Mouse (Mus musculus): ENCODE data around the gene 1190005I06Rik. TPM values are rescaled to one million over a fixed set of nuclear protein-coding genes. Genes with fewer than 3 reads are reported as not detected.
"Not testable (repeated sequence)": the region's sequence is repeated elsewhere in the genome, so short reads cannot be mapped to it uniquely, and the experiment has no call there.

Gene 1190005I06Rik
- polyA plus RNA-seq, 1 experiment from 2014 or later = 1.6 TPM

GRCm38 (mm10) chr8:120685591-120685990, 38.2 kb upstream of the 1190005I06Rik start:
- Histone ChIP-seq H3K4me3 (ENCODE audit: low read depth, low read length) (no peak overlapping the region), H3K4me2 (ENCODE audit: low read length) (no peak overlapping the region), H3K27me3 (replicated peaks; ENCODE audit: control insufficient read depth, insufficient read depth, low read length) (no peaks in the 10 kb centered on the region), H3K9me3 (ENCODE audit: control insufficient read depth, low read length) (no peaks in the 10 kb centered on the region), H3K9ac (ENCODE audit: low read length) (no peak overlapping the region), H3K36me3 (ENCODE audit: control insufficient read depth, insufficient read depth, low read length) (no peaks in the 10 kb centered on the region), H3K27ac (ENCODE audit: low read depth) (peak overlapping the region; percentile 72), H3K4me1 (replicated peaks; ENCODE audit: control insufficient read depth, insufficient read depth, low read length) (peaks cover 25% of the 10 kb centered on the region)
- ATAC-seq (replicated peaks; ENCODE audit: low FRiP score, low TSS enrichment, low read depth) (no peak), DNase-seq (ENCODE audit: low spot score) (no peak)
- 73% methylated on average over 8 of the region's 8 CpGs for WGBS

- H3K4me3 ChIP-seq (ENCODE audit: low read depth, low read length) = no peak overlapping the region
- peak overlapping the region; percentile 72 for H3K27ac ChIP-seq (ENCODE audit: low read depth)
- no peaks in the 10 kb centered on the region for H3K36me3 ChIP-seq (ENCODE audit: control insufficient read depth, insufficient read depth, low read length)
- no peak overlapping the region for H3K4me2 ChIP-seq (ENCODE audit: low read length)
- no peak overlapping the region for H3K9ac ChIP-seq (ENCODE audit: low read length)
- no peaks in the 10 kb centered on the region for H3K27me3 ChIP-seq (replicated peaks; ENCODE audit: control insufficient read depth, insufficient read depth, low read length)
- DNase-seq (ENCODE audit: low spot score) (peak; percentile 61), ATAC-seq (replicated peaks; ENCODE audit: low FRiP score, low TSS enrichment, low read depth) (0 out of 2 replicates have a peak, but pooled peaks have one; percentile 25)
- H3K9me3 ChIP-seq (ENCODE audit: control insufficient read depth, low read length) = no peaks in the 10 kb centered on the region
- WGBS = 36% methylated on average over 5 of the region's 5 CpGs
- H3K4me1 ChIP-seq (replicated peaks; ENCODE audit: control insufficient read depth, insufficient read depth, low read length) = peaks cover 25% of the 10 kb centered on the region
Observed at GRCm38 (mm10) chr8:120685097-120685496, 37.7 kb upstream of the 1190005I06Rik start.

GRCm38 (mm10) chr8:120684082-120684481, 36.6 kb upstream of the 1190005I06Rik start:
- ATAC-seq (replicated peaks; ENCODE audit: low FRiP score, low TSS enrichment, low read depth) = no peak
- no peaks in the 10 kb centered on the region for H3K27me3 ChIP-seq (replicated peaks; ENCODE audit: control insufficient read depth, insufficient read depth, low read length)
- no peak for DNase-seq (ENCODE audit: low spot score)
- no peaks in the 10 kb centered on the region for H3K36me3 ChIP-seq (ENCODE audit: control insufficient read depth, insufficient read depth, low read length)
- no peak overlapping the region for H3K27ac ChIP-seq (ENCODE audit: low read depth)
- H3K4me3 ChIP-seq (ENCODE audit: low read depth, low read length) = no peak overlapping the region
- no peak overlapping the region for H3K9ac ChIP-seq (ENCODE audit: low read length)
- WGBS = 58% methylated on average over 5 of the region's 5 CpGs
- peaks cover 24% of the 10 kb centered on the region for H3K4me1 ChIP-seq (replicated peaks; ENCODE audit: control insufficient read depth, insufficient read depth, low read length)
- H3K4me2 ChIP-seq (ENCODE audit: low read length) = no peak overlapping the region
- no peaks in the 10 kb centered on the region for H3K9me3 ChIP-seq (ENCODE audit: control insufficient read depth, low read length)

- Histone ChIP-seq H3K27ac (ENCODE audit: low read depth) (no peak overlapping the region), H3K4me1 (replicated peaks; ENCODE audit: control insufficient read depth, insufficient read depth, low read length) (peaks cover 22% of the 10 kb centered on the region), H3K4me2 (ENCODE audit: low read length) (no peak overlapping the region), H3K9me3 (ENCODE audit: control insufficient read depth, low read length) (no peaks in the 10 kb centered on the region), H3K36me3 (ENCODE audit: control insufficient read depth, insufficient read depth, low read length) (no peaks in the 10 kb centered on the region), H3K4me3 (ENCODE audit: low read depth, low read length) (no peak overlapping the region), H3K9ac (ENCODE audit: low read length) (no peak overlapping the region), H3K27me3 (replicated peaks; ENCODE audit: control insufficient read depth, insufficient read depth, low read length) (no peaks in the 10 kb centered on the region)
- 16% methylated on average over 10 of the region's 10 CpGs for WGBS
- DNase-seq (ENCODE audit: low spot score) (peak; percentile 90), ATAC-seq (replicated peaks; ENCODE audit: low FRiP score, low TSS enrichment, low read depth) (no peak)
Observed at GRCm38 (mm10) chr8:120683602-120684001, 36.2 kb upstream of the 1190005I06Rik start.

GRCm38 (mm10) chr8:120681113-120681512, 33.7 kb upstream of the 1190005I06Rik start:
- Histone ChIP-seq H3K27me3 (replicated peaks; ENCODE audit: control insufficient read depth, insufficient read depth, low read length) (no peaks in the 10 kb centered on the region), H3K27ac (ENCODE audit: low read depth) (no peak overlapping the region), H3K9ac (ENCODE audit: low read length) (no peak overlapping the region), H3K9me3 (ENCODE audit: control insufficient read depth, low read length) (no peaks in the 10 kb centered on the region), H3K4me2 (ENCODE audit: low read length) (no peak overlapping the region), H3K4me1 (replicated peaks; ENCODE audit: control insufficient read depth, insufficient read depth, low read length) (peaks cover 22% of the 10 kb centered on the region), H3K36me3 (ENCODE audit: control insufficient read depth, insufficient read depth, low read length) (no peaks in the 10 kb centered on the region), H3K4me3 (ENCODE audit: low read depth, low read length) (no peak overlapping the region)
- 76% methylated on average over 10 of the region's 10 CpGs for WGBS
- no peak for DNase-seq (ENCODE audit: low spot score)
- no peak for ATAC-seq (replicated peaks; ENCODE audit: low FRiP score, low TSS enrichment, low read depth)

- peak; percentile 79 for DNase-seq (ENCODE audit: low spot score)
Observed at GRCm38 (mm10) chr8:120680405-120680804, 33.0 kb upstream of the 1190005I06Rik start.

GRCm38 (mm10) chr8:120679629-120680387, 32.4 kb upstream of the 1190005I06Rik start:
- Histone ChIP-seq H3K9ac (ENCODE audit: low read length) (no peak overlapping the region), H3K4me2 (ENCODE audit: low read length) (no peak overlapping the region), H3K4me1 (replicated peaks; ENCODE audit: control insufficient read depth, insufficient read depth, low read length) (peaks cover 12% of the 10 kb centered on the region), H3K4me3 (ENCODE audit: low read depth, low read length) (no peak overlapping the region), H3K27me3 (replicated peaks; ENCODE audit: control insufficient read depth, insufficient read depth, low read length) (no peaks in the 10 kb centered on the region), H3K9me3 (ENCODE audit: control insufficient read depth, low read length) (no peaks in the 10 kb centered on the region), H3K27ac (ENCODE audit: low read depth) (no peak overlapping the region), H3K36me3 (ENCODE audit: control insufficient read depth, insufficient read depth, low read length) (no peaks in the 10 kb centered on the region)
- 41% methylated on average over 11 of the region's 11 CpGs for WGBS
- no peak for DNase-seq (ENCODE audit: low spot score)
- ATAC-seq (replicated peaks; ENCODE audit: low FRiP score, low TSS enrichment, low read depth) = no peak

More at GRCm38 (mm10) chr8:120680405-120680804, 33.0 kb upstream of the 1190005I06Rik start:
- H3K4me2 ChIP-seq (ENCODE audit: low read length); H3K27ac ChIP-seq (ENCODE audit: low read depth); ATAC-seq (replicated peaks; ENCODE audit: low FRiP score, low TSS enrichment, low read depth); H3K9me3 ChIP-seq (ENCODE audit: control insufficient read depth, low read length); H3K27me3 ChIP-seq (replicated peaks; ENCODE audit: control insufficient read depth, insufficient read depth, low read length); H3K36me3 ChIP-seq (ENCODE audit: control insufficient read depth, insufficient read depth, low read length); H3K4me3 ChIP-seq (ENCODE audit: low read depth, low read length); H3K9ac ChIP-seq (ENCODE audit: low read length): not testable (repeated sequence)
- WGBS = 59% methylated on average over 7 of the region's 7 CpGs
- H3K4me1 ChIP-seq (replicated peaks; ENCODE audit: control insufficient read depth, insufficient read depth, low read length) = peaks cover 18% of the 10 kb centered on the region

GRCm38 (mm10) chr8:120678447-120678846, 31.0 kb upstream of the 1190005I06Rik start:
- Histone ChIP-seq H3K27ac (ENCODE audit: low read depth) (no peak overlapping the region), H3K9ac (ENCODE audit: low read length) (no peak overlapping the region), H3K36me3 (ENCODE audit: control insufficient read depth, insufficient read depth, low read length) (peaks cover 7% of the 10 kb centered on the region; the same call in 1 of the 2 replicates), H3K4me3 (ENCODE audit: low read depth, low read length) (no peak overlapping the region), H3K4me2 (ENCODE audit: low read length) (no peak overlapping the region), H3K27me3 (replicated peaks; ENCODE audit: control insufficient read depth, insufficient read depth, low read length) (no peaks in the 10 kb centered on the region), H3K4me1 (replicated peaks; ENCODE audit: control insufficient read depth, insufficient read depth, low read length) (peaks cover 1% of the 10 kb centered on the region; the same call in 1 of the 2 replicates), H3K9me3 (ENCODE audit: control insufficient read depth, low read length) (no peaks in the 10 kb centered on the region)
- peak; percentile 59 for ATAC-seq (replicated peaks; ENCODE audit: low FRiP score, low TSS enrichment, low read depth)
- WGBS = 14% methylated on average over 10 of the region's 10 CpGs
- DNase-seq (ENCODE audit: low spot score) = peak; percentile 98

GRCm38 (mm10) chr8:120675718-120676117, 28.3 kb upstream of the 1190005I06Rik start:
- Histone ChIP-seq H3K27me3 (replicated peaks; ENCODE audit: control insufficient read depth, insufficient read depth, low read length) (no peaks in the 10 kb centered on the region), H3K36me3 (ENCODE audit: control insufficient read depth, insufficient read depth, low read length) (peaks cover 34% of the 10 kb centered on the region), H3K4me1 (replicated peaks; ENCODE audit: control insufficient read depth, insufficient read depth, low read length) (no peaks in the 10 kb centered on the region; the same call in 1 of the 2 replicates), H3K4me3 (ENCODE audit: low read depth, low read length) (no peak overlapping the region), H3K27ac (ENCODE audit: low read depth) (no peak overlapping the region), H3K9me3 (ENCODE audit: control insufficient read depth, low read length) (no peaks in the 10 kb centered on the region), H3K4me2 (ENCODE audit: low read length) (no peak overlapping the region), H3K9ac (ENCODE audit: low read length) (no peak overlapping the region)
- no peak for ATAC-seq (replicated peaks; ENCODE audit: low FRiP score, low TSS enrichment, low read depth)
- WGBS = 72% methylated on average over 8 of the region's 8 CpGs
- no peak for DNase-seq (ENCODE audit: low spot score)
